Mouse (Mus musculus): Measurements from ENCODE around the gene Fmr1. TPM values are rescaled to one million over a fixed set of nuclear protein-coding genes. Genes with fewer than 3 reads are reported as not detected.

The Fmr1 gene
- 10 to 100 TPM; 63.4 to 66.9 TPM for total RNA-seq (2023)

GRCm38 (mm10) chrX:68678333-68678740 lies at the start of gene Fmr1:
Gene Fmr1, plus strand, starts transcription at chrX:68678541.

DNA sequence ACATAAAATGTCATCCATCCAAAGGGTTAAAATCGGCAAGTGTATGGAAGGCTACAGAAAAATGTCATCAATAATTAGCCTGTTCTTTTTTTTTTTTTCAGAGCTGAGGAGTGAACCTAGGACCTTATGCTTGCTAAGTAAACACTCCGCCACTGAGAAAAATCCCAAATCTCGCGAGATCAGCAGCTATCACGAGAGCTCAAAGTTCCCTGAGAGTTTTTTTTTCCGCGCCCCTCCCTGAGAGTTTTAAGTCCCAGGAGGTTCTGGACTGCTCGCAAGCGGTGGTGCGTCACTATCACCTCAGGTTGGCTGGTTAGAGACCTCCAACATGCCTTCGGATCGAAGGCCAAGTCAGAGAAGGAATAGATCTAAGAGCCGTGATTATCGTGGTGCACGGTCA lies 83.3 kb downstream of the Fmr1 start, which contains the start of gene Fmr1nb:
Gene Fmr1nb, plus strand, starts transcription at position 234 of the 400 bp plus-strand sequence.

Other genes with a start within 250 kb of the Fmr1 start
- under 1 TPM; 0.66 to 0.85 TPM for gene Fmr1nb, start 83.3 kb downstream of the Fmr1 start, total RNA-seq (2023)
- gene Gm14698, start 142.6 kb downstream of the Fmr1 start, total RNA-seq (2023), result under 1 TPM in 1 of 2 experiments, not detected in 1; 0.58 TPM
- not detected for gene Gm6812, start 214.5 kb downstream of the Fmr1 start, total RNA-seq (2023)

All from monocyte, adult 59 days (primary cell).